Mouse (Mus musculus) adrenal gland, postnatal 14 days (tissue): Measurements from ENCODE around the gene Kdm1b. TPM values are rescaled to one million over a fixed set of nuclear protein-coding genes. Genes with fewer than 3 reads are reported as not detected.

ENCODE experiments used
- DNase-seq: peaks from one replicate; pipeline ENCODE4 v3.0.0; 2021; ENCODE audit warnings: mixed read lengths
- total RNA-seq: library from RNA; stranded (reverse); gene quantifications from 2 replicates; pipeline ENCODE4 v1.2.3, GENCODE M21; 2021

Kdm1b gene
- total RNA-seq, 1 experiment from 2014 or later: 9.3 TPM

DNA sequence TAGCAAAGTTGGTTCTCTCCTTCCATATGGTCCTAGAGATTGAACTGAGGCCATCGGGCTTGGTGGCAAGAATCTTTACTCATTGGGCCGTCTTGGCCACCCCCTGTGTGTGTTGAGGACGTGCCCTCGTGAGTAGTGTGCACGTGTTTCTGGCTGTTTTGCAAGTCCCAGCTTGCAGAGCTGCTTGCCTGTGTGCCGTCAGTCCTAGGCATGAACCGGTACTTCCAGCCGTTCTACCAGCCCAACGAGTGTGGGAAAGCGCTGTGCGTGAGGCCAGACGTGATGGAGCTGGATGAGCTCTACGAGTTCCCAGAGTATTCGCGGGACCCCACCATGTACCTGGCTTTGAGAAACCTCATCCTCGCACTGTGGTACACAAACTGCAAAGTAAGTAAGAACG is 19.5 kb downstream of the Kdm1b start:
- no peak for DNase-seq

DNA sequence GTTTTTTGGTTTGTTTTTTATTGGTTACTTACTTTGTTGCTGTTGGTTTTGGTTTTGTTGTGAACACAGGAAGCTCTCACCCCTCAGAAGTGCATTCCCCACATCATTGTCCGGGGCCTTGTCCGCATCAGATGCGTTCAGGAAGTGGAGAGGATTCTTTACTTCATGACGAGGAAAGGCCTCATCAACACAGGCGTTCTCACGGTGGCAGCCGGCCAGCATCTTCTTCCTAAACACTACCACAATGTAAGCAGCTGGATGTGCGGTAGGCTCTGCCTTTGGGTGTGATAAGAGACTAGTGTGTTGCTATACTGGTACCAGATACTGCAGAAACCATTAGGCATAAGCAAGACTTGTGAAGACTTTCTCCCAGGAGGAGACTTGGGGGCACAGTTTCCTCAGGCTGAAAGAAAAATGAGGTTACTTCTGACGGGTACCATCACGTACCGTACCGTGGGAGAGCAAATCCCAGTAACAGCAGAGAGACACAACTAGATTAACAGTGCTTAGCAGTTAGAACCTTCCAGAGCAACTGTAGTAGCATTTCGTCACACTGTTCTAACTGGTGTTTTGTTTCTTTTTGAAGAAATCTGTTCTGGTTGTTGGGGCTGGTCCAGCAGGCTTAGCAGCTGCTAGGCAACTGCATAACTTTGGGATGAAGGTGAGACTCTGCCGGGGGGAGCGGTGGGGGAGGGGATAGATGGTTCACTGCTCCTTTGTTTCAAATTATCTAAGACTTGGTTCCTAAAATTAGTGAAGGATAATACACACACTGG is 20.9 kb downstream of the Kdm1b start:
- no peak for DNase-seq

DNA sequence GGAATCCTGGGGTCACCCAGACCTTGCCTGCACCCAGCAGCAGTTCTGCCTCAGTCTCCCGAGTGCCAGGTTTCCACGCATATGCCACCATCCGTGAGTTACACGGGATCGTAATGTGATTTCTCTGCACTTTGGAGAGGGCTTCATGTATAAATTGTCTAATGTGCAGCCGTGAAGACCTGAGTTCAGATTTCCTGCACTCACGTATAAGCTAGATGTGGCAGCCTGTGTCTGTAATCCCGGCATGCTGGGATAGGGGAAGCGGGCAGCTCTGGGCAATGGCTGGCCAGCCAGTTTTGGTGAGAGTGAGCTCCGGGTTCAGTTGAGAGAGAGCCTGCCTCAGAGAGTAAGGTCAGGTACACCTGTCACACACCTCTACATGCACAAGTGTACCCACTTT is 23.2 kb downstream of the Kdm1b start:
- no peak for DNase-seq

DNA sequence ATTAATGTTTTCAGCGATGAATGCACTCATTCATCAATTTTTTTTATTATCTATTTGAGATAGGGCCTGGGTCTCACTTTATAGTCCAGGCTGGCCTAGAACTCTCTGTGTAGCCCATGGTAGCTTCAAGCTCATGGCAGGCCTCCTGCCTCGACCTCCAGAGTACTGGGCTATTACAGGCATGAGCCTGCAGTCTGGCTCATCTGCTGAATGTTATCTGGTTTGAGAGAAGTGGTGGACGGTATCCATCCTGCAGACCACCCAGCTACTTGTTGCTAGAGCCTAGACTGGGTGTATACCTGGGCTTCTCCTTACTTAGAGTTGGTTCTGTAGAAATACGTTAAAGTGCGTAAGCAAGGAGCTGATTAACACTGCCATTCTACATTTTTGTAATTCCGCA is 23.7 kb downstream of the Kdm1b start:
- DNase-seq: no peak

DNA sequence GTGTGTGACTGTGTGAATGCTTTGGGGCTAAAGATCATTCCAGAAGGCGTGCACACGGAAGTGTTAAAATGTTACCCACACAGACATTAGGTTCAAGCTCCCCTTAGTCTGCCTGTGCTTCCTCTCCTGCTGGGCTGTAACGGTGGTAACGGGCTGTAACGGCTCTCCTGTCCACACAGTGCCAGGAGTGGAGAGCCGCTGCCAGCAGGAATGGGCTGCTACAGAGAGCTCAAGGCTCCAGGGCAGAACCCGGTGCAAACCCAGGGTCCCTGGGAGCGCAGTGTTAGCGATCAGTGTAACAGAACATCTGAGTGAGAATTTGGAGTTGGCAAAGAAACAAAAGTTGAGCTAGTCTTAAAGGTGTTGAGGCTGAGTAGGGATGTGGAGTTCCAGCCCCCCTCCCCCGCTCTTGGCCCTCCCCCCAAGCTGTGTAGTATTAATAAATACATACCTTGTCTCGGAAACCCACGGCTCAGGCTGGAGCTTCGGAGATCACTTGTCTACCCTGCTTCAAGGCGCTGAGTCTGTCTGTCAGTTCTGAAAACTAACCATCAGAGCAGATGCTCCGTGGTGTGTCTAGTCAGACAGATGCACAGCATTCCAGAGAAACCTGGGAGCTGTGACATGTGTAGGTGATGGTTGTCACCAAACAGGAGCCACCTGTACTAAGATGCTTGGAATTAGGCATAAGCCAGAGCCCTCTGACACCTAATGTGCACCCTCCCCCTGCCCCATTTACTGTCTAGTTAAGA is 27.2 kb downstream of the Kdm1b start:
- no peak for DNase-seq

DNA sequence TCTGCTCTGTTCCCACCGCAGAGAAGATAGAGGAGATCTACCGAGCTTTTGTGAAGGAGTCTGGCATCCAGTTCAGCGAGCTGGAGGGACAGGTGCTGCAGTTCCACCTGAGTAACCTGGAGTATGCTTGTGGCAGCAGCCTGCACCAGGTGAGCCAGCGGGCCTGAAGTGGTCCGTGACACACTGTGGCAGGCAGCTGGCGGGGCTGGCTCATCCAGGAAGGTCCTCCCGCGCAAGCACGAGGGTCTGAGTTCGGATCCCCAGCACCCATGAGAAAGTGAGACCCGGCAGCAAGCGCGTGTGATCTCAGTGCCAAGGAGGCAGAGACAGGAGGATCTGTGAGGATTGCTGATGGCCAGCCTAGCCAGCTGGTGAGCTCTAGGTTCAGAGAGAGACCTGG is 28.6 kb downstream of the Kdm1b start:
- no peak for DNase-seq

DNA sequence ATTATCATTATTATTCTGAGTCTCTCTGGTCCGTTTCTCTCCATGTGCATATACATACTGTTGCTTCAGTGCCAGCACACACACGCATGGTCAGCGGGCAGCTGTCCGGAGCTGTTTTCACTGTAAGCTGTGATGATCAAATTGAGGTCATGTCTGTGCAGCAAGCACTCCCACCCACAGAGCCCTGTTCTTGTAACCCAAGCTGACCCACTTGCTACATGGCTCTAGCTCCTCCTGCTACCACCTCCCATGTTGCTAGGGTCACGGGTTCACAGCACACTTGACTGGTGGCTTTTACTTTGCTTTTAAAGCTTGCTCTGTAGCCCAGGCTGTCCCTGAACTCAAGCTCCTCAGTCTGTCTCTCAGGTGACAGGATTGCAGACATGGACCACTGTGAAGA is 29.2 kb downstream of the Kdm1b start:
- DNase-seq: no peak

DNA sequence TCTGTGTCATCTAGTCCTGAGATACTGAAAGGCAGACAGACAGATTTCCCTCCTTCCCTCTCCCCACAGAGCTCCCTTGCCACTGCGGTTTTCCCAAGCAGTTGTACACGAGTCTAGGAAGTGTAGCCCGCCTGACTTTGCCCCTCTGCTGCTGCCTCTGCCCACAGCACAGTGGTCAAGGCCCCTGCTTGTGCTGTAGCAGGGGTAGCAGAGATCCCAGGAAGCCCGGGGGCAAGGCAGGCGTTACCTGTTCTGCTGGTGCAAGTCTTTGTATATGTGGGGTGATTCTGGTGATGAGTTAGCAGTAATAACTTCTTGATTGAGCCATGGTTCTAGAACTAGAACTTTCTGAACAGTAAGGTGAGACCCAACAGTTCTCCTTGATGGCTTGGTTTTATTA is 32.9 kb downstream of the Kdm1b start:
- no peak for DNase-seq

DNA sequence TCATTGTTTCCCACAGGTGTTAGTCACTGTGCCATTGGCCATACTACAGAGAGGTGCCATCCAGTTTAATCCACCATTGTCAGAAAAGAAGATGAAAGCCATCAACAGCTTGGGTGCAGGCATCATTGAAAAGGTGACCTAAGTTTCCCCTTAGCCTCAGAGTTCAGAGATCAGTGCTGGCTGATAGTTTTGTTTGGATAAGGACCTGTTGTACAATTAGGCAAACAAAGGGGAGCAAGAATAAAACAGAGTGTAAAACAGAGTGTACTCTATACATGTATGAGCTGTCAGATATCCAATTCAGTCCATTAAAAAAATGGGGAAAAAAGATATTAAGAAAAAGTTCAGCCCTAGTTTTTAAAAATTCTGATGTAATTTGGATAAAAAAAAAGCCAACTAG is 34.1 kb downstream of the Kdm1b start:
- no peak for DNase-seq

DNA sequence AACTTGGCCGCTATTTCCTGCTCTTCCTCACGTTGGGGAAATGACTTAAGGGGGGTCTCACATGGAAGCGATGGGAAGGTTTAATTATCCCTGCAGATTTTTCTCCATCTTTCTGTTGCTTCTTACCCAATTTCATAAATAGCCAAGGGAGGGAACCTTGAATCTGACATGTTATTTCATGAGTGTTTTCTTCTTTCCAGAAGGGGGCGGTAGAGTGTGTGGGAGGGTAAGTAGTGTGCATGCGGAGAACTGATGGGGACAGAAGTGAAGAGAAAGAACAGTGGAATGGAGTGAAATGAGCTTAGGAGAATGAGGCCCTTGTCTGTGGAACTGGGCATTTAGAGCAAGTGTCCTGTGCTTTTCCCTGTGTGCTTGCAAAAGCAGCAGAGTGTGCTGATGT is 35.5 kb downstream of the Kdm1b start:
- DNase-seq: no peak

DNA sequence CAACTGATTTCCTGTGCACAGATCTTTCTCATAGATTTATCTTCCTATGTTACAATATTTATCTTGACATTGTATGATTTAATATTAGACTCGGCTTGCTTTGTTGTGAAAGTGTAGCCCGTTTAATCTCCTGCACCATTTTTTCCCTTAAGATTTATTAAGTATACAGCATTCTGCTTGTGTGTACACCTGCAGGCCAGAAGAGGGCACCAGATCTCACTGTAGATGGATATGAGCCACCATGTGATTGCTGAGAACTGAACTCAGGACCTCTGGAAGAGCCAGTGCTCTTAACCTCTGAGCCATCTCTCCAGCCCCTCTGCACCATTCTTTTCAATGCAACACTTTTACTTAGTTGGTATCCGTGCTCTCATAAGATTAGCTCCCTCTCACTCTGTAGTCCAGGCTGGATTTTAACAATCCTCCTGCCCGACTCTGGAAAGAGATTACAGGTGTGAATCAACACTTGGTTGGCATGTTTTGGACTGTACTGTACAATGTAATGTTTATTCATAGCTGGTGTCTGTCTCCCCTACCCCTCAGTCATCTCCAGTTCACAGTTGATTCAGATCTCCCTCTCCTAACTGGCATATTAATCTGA is 37.7 kb downstream of the Kdm1b start:
- no peak for DNase-seq

DNA sequence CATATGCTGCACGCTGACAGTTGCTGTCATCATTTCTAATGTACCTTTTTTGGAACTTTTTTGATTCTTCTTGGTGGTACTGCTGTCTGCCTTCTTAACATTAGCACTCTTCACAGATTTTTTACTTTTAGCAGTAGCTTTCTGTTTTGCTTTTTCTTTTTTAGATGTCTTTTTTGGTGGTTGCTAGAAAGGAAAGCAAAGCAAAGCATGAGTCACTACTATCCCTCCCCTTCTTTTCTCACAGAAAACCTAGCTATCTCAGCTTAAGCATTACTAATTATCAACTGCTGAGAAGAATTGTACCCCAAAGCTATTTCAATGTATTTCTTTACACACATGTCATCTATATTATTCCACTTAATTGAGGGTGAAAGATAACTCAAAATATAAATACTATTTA is 45.1 kb downstream of the Kdm1b start:
- DNase-seq: no peak

DNA sequence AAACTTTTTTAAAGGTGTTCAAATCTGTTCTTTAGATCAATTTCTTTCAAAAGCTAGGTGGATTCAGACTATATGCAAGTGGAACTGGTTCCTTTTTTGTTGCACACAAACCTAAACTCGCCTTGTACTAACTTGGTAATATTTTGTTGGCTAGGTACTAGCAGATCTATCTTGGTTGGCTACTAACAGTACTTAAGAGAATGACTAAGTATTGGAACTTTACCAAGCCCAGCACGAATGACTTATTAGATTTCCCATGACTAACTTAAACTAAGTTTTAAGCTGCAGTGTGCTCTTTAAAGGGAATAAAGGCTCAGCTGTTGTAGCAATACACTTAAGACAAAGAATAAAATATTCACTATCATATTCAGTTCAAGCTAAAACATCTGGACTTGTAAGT is 46.0 kb downstream of the Kdm1b start:
- no peak for DNase-seq

DNA sequence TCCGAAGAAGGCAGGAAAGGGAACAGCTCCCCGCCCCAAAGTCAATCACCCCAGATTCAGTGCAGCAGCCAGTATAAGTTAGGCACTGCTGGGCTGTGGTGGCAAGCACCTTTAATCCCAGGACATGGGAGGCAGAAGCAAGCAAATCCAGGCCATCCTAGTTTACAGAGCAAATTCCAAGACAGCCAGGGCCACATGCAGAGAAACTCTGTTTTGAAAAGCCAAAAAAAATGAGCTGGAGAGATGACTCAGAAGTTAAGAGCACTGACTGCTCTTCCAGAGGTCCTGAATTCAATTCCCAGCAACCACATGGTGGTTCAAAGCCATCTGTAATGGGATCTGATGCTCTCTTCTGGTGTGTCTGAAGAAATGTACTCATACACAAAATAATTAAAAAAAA is 50.5 kb downstream of the Kdm1b start:
- no peak for DNase-seq

DNA sequence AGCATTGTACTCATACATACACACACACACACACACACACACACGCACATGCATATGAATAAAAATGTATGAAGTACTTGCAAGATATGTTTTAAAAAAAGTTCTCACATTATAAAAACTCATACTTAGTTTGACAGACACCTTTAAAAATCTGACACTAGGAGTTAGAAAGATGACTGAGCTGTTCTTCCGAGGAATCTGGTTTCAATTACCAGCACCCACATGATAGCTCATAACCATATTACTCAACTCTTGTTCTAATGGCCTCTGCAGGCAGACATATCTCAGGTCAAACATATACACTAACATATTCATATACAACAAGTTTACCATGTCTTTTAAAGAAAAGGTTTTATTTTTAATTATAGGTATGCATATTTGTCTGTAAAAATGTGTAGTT is 53.3 kb downstream of the Kdm1b start:
- DNase-seq: no peak

DNA sequence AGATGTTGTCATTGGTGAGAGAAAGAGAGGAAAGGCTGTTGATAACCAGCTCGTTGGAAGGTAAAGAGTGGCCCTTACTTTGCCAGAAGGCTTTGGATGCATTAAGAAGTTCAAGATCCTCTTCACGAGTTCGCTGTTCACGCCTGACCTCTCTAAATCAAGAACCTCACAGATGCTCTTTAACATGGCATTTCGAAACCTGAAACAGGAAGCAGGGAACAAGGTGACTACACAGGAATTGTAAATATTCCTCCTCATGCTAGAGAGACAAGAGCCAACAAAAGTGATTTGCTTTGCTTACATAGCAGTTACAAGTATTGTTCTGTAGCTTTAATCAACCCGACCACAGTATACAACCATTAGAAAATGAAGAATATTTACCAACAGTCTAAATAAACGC is 56.0 kb downstream of the Kdm1b start:
- DNase-seq: no peak

DNA sequence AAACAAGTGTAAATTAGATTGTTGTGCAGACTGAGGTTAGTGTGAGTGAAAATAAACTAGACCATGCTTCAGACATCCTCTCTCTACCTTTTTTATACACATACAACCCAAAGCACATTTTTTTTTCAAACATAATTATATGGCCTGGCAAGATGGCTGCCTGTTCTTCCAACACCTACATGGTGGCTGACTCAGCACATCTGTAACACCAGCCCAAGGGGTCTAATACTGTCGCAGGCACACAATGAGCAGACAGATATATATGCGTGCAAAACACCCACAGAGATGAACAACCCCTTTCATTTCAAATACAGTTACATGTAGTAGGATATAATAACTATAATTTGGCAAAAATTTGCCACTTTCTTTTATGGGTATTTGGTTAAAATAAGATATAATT is 57.3 kb downstream of the Kdm1b start:
- DNase-seq: no peak

DNA sequence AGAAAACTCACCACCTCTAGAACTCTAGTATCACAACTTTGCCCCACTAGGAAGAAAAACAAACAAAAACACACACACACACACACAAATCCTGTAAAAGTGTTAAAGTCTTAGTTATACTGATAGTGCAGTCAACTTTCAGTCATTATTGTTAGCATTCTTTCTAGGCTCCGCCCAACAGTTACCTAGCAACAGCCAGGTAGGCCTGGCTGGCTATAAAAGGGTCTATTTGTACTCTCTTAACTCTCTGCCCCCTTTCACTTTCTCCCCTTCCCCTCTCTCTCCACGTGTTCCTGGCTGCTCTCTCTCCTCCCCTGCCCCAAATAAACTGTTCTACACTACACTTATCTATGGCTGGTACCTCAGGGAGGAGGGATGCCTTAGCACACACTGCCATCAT is 60.8 kb downstream of the Kdm1b start:
- no peak for DNase-seq

DNA sequence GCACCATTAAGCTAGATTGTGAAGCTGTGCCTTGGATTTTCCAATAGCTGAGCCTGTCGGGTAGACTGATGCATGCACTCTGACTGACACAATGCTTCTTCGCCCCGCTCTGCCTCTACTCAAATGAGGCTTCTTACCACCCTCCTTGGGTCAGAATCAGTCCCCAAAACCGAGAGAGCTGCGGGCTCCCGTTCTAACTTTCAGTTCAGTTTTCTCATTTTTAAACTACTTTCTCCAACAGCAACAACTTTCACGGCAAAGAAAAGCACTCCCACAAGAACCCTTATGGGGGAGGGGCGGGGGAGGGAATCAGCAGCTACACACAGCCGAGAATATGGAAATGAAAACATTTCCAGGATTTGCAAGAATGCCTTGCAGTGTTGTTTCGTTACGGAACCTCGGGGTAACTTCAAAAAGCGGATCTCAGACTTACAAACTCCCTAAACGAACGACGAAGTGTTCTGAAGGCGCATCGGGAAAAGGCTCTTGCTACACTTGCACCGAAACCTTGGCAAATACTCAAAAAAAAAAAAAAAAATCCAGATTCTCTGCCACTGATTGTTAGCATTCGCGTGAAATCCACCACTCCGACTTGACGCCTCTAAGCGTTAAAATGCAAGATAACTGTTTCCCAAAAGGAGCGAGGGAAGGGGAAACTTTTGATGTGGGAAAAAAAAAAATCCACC is 61.7 kb downstream of the Kdm1b start:
- peak; percentile 62 for DNase-seq

DNA sequence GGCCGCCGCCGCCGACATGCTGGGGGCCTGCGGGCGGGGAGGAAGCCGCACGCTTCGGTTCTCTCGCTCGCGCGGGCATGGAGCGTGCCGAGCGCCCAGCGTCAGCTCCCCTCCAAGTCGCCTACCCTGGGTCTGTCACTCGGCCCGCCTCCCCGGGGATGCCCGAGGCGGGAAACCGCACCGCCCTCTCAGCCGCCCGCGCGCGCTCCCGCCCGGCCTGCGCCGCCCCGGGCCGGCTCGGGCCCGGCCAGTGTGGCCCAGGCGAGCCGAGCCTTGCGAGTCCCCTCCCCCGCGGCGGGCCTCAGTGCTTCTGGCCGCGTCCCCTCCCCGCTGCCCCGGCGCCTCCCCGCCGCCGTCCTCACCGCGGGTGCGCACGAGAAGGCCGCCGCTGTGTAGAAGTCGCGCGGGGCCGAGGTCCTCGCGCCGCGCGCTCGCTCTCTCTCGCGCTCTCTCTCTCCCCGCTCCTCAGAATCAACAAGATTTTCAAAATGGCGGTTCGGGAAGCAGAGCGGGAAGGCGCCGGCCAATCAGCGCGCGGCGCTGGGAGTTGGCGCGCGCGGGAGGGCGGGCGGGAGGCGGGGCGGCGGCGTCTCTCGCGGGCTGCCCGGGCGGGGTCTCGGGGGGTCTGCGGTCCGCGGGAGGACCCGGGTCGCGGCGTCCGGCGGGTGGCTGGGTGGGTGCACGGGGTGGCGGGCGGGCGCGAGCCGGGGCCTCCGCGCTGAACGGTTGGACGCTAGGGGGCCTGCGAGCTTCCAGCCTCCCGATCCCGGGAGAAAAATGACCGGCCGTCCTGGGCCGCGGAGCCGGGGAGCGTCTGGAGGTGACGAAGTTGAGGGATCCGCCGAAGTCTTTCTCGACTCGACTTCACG is 62.6 kb downstream of the Kdm1b start, which contains the start of gene Dek:
Gene Dek (minus strand): TSS at position 491 of the 869 bp plus-strand sequence.
- peak; percentile 91 for DNase-seq

DNA sequence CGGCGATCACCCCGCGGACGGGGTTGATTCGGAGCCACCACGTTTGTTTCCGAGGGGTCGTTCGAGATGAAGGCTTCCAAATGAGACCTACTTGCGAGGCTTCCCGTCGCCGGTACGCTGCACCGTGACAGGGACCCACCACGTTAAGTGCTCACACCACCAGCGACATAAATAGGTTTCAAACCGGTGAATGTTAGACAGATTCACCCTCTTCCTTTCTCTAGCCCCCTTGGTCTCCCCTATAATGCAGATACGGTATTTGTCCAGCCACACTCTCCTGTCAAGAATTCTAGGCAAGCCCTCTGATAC is 63.2 kb downstream of the Kdm1b start:
- no peak for DNase-seq

DNA sequence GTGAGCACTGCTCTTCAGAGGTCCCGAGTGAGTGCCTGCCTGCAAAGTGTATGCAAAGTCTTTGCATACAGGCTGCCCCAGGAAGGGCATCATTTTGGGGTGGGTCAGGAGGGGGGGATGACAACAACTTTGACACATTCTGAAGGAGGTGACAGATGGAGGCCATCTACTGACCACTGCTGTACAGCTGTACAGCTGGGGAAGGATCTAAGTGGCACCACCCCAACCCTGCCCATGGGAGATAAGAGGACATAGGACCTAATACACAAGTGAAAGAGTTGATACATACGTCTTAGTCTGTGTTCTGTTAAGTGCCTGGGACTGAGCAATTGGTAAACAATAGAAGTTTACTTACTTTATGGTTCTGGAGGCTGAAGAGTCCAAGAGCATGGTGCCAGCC is 65.9 kb downstream of the Kdm1b start:
- DNase-seq: no peak
